9 mouse cellular contexts compared by ENCODE assay signal in genomic region chr2:28423167-28423566, GRCm38 (mm10). TPM values are rescaled to one million over a fixed set of nuclear protein-coding genes. Genes with fewer than 3 reads are reported as not detected.
DNase-seq lines count a peak whose midpoint lies in the region; ATAC-seq lines count a peak whose summit lies in the region.
"Had no signal": no experiment of that assay in that cellular context is flagged by ENCODE, and none has a peak within 500 bp of the region (broad histone marks: within the 10 kb centered on the region; RNA-seq: fewer than 3 reads in every experiment).

No protein-coding gene starts in this region.

- no peak overlapping the region for H3K9ac ChIP-seq in midbrain, embryonic 14.5 days (replicated peaks; ENCODE audit: low read length)
- no peak overlapping the region for H3K9ac ChIP-seq in midbrain, embryonic 16.5 days (ENCODE audit: low read depth, low read length)
- H3K9ac ChIP-seq: limb, embryonic 13.5 days had no signal

- H3K4me2 ChIP-seq in midbrain, embryonic 14.5 days (ENCODE audit: low read length) = no peak overlapping the region
- no peak overlapping the region for H3K4me2 ChIP-seq in midbrain, embryonic 16.5 days (ENCODE audit: low read length)
- H3K4me2 ChIP-seq: limb, embryonic 13.5 days had no signal

- H3K4me1 ChIP-seq in midbrain, embryonic 14.5 days (ENCODE audit: control insufficient read depth, insufficient read depth, low read length) = no peaks in the 10 kb centered on the region
- 0 out of 2 replicates have a peak, but pooled peaks cover 2% of the 10 kb centered on the region for H3K4me1 ChIP-seq in midbrain, embryonic 16.5 days (ENCODE audit: control insufficient read depth, insufficient read depth, low read length)

- H3K9me3 ChIP-seq in midbrain, embryonic 14.5 days (ENCODE audit: control insufficient read depth, low read length) = no peaks in the 10 kb centered on the region
- H3K9me3 ChIP-seq in midbrain, embryonic 16.5 days (replicated peaks; ENCODE audit: control insufficient read depth, low read length, poor library complexity, severe bottlenecking) = no peaks in the 10 kb centered on the region
- H3K9me3 ChIP-seq: limb, embryonic 13.5 days had no signal

- no peak overlapping the region for H3K27ac ChIP-seq in midbrain, embryonic 14.5 days (replicated peaks; ENCODE audit: low read depth, low read length)
- H3K27ac ChIP-seq in midbrain, embryonic 16.5 days (ENCODE audit: low read length) = no peak overlapping the region
- H3K27ac ChIP-seq: limb, embryonic 13.5 days had no signal

- no peak for ATAC-seq in midbrain, embryonic 14.5 days (ENCODE audit: low FRiP score, low TSS enrichment)
- no peak for ATAC-seq in midbrain, embryonic 16.5 days

- no peaks in the 10 kb centered on the region for H3K36me3 ChIP-seq in midbrain, embryonic 14.5 days (ENCODE audit: control insufficient read depth, insufficient read depth, low read length)
- H3K36me3 ChIP-seq in midbrain, embryonic 16.5 days (ENCODE audit: control insufficient read depth, insufficient read depth, low read length) = no peaks in the 10 kb centered on the region
- H3K36me3 ChIP-seq: limb, embryonic 13.5 days had no signal

- 40% methylated on average over 3 of the region's 3 CpGs for WGBS in midbrain, embryonic 14.5 days
- 22% methylated on average over 3 of the region's 3 CpGs for WGBS in midbrain, embryonic 16.5 days

- H3K27me3 ChIP-seq in midbrain, embryonic 14.5 days (ENCODE audit: control insufficient read depth, insufficient read depth, low read length) = no peaks in the 10 kb centered on the region
- no peaks in the 10 kb centered on the region for H3K27me3 ChIP-seq in midbrain, embryonic 16.5 days (ENCODE audit: control insufficient read depth, insufficient read depth, low read depth, low read length)
- H3K27me3 ChIP-seq: limb, embryonic 13.5 days had no signal

- no peak overlapping the region for H3K4me3 ChIP-seq in midbrain, embryonic 14.5 days (replicated peaks; ENCODE audit: low read depth, low read length)
- no peak overlapping the region for H3K4me3 ChIP-seq in midbrain, embryonic 16.5 days (ENCODE audit: low read depth, low read length)
- H3K4me3 ChIP-seq: limb, embryonic 13.5 days had no signal

- peak; percentile 57 to 78 for DNase-seq in cerebellum, postnatal 14 days
- DNase-seq in cerebellum, adult 11-12 months = no peak
- DNase-seq in midbrain, embryonic 14.5 days = peak; percentile 58
- peak; percentile 48 for DNase-seq in c-Kit-positive CD71-positive TER-119-negative erythroid progenitor cells, embryonic 14.5 days (ENCODE audit: low read depth)
- DNase-seq in kidney, postnatal 36 days = peak; percentile 57 to 85
- DNase-seq in spleen, adult 12 weeks (ENCODE audit: low spot score) = peak; percentile 26
- no peak for DNase-seq in layer of hippocampus, postnatal 14 days (ENCODE audit: low spot score in 2 of 2)

RNA-seq across cellular contexts. Expression of gene Ppp1r26, which starts 23.4 kb away (rescaled TPM):
- 12.5 and 15.5 TPM in 2 replicates for polyA plus RNA-seq in midbrain, embryonic 14.5 days (2014; fragmentation: Nextera tagmentation; extraction: Ambion mirVana)
- polyA plus RNA-seq in midbrain, embryonic 16.5 days (2015; fragmentation: Nextera tagmentation; extraction: Ambion mirVana) = 19.8 and 22.7 TPM in 2 replicates
- total RNA-seq in layer of hippocampus, postnatal 14 days (2021) = 10 to 100 TPM; 14.1 to 15.4 TPM

RNA-seq across cellular contexts. Expression of gene 1700007K13Rik, which starts 43.0 kb away (rescaled TPM):
- 1.4 and 2.6 TPM in 2 replicates for polyA plus RNA-seq in midbrain, embryonic 14.5 days (2014; fragmentation: Nextera tagmentation; extraction: Ambion mirVana)
- polyA plus RNA-seq in midbrain, embryonic 16.5 days (2015; fragmentation: Nextera tagmentation; extraction: Ambion mirVana) = 3.5 and 4.1 TPM in 2 replicates
- total RNA-seq in layer of hippocampus, postnatal 14 days (2021) = 1 to 10 TPM; 3.3 to 6.8 TPM

RNA-seq across cellular contexts. Expression of gene Mrps2, which starts 44.7 kb away (rescaled TPM):
- 47.0 and 51.2 TPM in 2 replicates for polyA plus RNA-seq in midbrain, embryonic 14.5 days (2014; fragmentation: Nextera tagmentation; extraction: Ambion mirVana)
- 45.7 and 47.8 TPM in 2 replicates for polyA plus RNA-seq in midbrain, embryonic 16.5 days (2015; fragmentation: Nextera tagmentation; extraction: Ambion mirVana)
- total RNA-seq in layer of hippocampus, postnatal 14 days (2021) = 10 to 100 TPM; 36.8 to 37.3 TPM

Comparison
In these comparisons a context has a peak if more than half of its experiments do, and no peak if none do; other contexts are left out.
1. DNase-seq: peak in cerebellum, postnatal 14 days (2 of 2), midbrain, embryonic 14.5 days (single experiment), c-Kit-positive CD71-positive TER-119-negative erythroid progenitor cells, embryonic 14.5 days (single experiment), kidney, postnatal 36 days (2 of 2) and spleen, adult 12 weeks (single experiment); none in cerebellum, adult 11-12 months (single experiment) and layer of hippocampus, postnatal 14 days (0 of 2).